Mouse (Mus musculus): ENCODE measurements at regions not wholly inside any gene's neighbourhood (a gene's known extent, or its start where the extent isn't known, plus 50 kb on each side); places are given as distances from the start of the nearest gene placed in this dataset.

DNA sequence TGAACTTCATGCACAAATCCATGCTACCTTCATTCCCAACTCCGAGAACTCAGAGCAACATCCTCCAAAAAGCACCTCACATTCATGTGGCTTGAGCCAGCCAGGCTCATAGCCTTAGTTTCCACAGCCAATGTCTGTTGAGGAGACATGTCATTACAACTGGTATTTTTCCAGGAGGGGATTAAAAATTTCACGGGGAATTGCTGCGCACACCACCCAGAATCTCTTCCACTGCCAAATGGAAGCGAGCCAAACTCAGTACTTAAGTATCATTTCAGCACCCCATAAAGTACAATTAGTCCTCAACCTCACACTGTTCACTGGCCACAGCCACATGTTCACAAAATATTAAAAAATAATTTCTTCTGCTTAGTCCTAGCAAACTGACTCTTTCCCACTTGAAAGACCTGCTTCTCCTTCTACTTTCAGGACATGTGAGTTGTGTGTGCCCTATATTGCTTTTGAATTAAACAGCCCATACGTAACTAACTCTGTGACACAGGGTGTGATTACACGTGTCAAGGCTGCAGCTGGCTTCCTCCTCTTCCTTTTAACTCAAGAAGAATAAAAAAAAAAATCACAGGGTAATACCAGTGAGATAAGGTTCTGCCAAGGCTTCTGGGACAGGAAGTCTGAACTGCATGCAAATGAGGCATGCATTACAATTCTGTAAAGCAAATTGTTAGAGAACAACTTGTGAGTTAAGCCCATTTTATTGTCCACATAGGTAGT, 157.8 kb downstream of the Cox18 start:
- TF ChIP-seq GATA4 (IDR thresholded peaks at IDR 0.05; ENCODE audit: insufficient replicate concordance, low read length): no peak

DNA sequence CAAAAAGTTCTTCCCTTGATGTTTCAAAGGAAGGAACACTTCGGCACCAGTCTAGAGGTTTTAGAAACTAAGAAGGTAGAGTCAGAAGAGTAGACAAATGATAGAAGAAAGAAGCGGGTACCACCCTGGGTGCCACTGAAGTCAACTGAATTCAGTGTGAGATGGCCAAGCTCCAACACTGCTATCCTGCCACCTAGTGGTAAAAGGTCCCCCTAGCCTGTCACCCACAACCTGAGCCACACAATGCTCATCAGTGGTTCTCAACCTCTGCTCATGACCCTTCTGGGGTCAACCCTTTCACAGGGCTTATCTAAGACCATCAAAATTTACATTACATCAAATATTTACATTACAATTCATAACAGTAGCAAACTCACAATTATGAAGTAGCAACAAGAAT, 168.1 kb downstream of the Cox18 start:
- TF ChIP-seq GATA4 (IDR thresholded peaks at IDR 0.05; ENCODE audit: insufficient replicate concordance, low read length): no peak

DNA sequence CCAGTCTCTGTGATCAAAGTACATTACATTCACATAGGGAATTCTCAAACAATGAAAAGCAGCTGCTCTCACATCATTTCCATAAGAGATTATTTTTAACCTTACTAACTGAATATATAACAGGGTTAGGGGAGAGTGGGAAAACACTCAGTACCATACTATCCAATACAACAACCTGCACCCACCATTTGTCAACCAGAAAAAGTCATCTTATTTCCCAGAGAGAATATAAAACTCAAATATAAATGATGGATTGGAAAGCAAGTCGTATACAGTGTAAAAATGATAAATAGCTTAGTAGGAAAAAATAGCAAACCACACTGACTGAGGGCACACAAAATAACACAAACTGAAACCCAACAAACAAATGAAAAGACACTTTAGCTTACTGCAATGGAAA, 169.4 kb upstream of the Adamts3 start:
- TF ChIP-seq GATA4 (IDR thresholded peaks at IDR 0.05; ENCODE audit: insufficient replicate concordance, low read length): no peak

DNA sequence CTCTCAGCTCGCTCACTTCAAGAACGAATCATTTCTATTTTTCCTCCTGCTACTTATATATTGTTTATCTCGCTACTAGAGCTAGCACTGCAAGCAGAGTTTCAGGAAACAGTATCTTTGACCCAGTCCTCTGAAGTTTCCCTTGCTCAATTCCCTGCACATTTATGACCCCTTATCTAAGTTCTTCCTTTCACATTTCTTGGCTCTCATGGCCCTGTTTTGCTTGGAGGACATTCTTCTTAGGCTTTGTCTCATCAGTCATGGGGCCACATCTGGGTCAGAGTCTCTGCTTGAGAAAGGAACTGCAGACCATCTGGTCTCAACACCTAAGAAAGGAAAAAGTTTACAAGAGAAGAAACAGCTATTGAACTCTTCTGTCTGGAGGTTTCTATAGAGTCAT, 166.7 kb upstream of the Adamts3 start:
- TF ChIP-seq GATA4 (IDR thresholded peaks at IDR 0.05; ENCODE audit: insufficient replicate concordance, low read length): no peak

DNA sequence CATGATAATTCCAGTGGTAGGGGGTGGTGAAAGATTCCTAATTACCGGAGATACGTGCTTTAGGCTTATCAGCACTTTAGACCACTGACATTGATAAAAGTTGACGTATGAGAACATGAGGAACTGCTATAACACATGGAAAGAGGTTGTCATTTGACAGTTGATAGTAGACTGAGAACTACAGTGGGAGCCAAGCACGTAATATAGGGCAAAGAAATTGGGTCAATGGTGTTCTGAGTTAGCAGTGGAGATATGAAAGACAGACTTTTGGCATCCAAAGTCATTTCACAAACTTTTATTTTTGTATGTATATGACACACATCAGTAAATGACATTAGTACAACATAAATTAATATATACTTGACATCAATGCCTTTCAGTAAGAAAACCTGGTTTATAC, 159.6 kb upstream of the Adamts3 start:
- no peak for TF ChIP-seq GATA4 (IDR thresholded peaks at IDR 0.05; ENCODE audit: insufficient replicate concordance, low read length)

DNA sequence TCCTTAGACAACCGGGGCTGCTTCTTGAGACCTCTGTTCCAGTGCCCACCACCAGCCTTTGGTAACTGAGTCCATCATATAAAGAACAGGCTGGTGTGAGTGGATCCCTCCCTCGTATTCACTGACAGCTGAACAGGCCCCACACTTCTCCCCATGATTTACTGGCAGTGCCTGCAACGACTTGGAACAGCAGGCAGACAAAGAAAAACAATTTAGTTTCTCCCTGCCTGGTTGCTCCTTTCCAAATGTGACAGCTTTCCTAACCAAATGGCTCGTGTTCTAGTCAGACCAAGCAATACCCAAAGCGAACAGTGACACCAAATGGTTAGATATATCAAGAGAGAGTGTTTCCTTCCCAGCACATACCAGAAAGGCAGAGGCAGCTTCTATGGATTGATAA, 150.0 kb upstream of the Adamts3 start:
- TF ChIP-seq GATA4 (IDR thresholded peaks at IDR 0.05; ENCODE audit: insufficient replicate concordance, low read length): no peak

DNA sequence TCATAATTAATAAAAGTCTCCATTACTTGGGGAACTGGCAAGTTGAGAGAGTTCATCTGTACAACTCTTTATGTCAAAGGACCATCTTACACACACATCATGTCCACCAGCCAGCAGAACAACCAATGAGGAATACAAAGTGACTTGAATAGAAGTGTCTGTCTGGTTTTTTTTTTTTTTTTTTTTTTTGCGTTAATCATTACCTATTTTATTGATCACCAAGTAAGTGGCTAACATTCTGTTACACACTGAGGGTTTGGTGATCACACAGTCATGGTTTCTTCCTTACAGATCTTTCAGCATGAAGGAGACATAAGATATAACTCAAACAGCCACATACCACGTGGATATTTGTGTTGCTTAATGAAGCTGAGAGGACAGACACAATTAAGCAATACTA, 147.6 kb upstream of the Adamts3 start:
- no peak for TF ChIP-seq GATA4 (IDR thresholded peaks at IDR 0.05; ENCODE audit: insufficient replicate concordance, low read length)

DNA sequence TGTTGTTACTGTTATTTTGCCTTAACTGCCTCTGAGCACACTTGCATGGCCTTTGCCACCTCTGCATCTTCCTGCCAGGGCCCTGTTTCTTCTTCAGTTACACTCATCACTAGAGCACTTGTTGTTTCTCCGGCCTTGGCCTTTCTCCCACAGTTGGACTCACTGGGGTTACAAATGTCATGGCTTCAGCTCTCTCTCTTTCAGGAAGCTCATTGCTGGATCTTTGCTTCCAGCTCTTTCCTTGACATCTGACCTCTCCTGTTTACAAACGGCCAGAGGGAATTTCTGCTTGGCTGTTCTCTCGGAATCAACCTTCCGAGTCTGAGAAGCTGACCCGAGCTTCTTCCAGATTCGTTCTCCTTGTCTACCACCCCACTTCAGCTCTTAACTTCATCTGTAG, 146.6 kb upstream of the Adamts3 start:
- no peak for TF ChIP-seq GATA4 (IDR thresholded peaks at IDR 0.05; ENCODE audit: insufficient replicate concordance, low read length)

DNA sequence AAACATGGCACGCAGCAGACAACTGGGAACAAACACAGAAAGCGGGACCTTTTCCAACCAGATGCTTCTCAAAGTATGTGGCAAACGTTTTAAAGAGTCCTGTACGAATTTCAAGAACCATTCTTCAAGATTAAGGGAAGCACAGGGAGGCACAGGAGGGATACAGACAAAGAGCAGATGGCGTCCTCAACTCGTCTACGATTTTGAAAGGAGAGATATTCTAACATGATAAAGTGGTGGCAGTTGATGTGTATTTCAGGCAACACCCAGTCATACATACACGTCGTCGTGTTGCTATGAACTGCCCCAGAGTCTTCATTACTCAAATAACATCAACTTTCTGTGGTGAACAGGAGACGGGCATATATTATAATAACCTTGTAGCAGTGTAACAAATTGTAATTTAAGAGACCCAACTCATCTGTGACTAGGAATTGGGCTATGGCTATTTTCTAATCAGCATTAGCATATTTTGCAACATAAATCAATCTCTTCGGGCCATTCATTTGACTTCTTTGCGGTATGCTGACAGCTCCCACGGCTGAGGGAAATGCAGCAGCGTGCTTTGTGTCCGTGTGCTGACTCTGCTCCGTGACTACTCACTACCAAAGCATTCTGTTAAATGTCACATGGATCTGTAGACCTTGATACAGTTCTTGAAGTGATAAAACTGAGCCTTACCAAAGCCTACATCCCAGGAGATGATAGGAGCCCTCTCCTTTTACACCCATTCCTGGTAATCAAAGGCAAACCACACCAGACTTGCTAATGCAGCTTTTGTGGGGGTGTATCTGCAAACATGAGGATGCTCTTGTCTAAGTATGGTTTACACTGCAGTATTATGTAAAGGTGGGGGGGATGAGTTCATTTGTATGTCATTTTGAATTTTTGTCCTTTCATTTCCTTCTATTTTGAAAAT, 144.0 kb upstream of the Adamts3 start:
- TF ChIP-seq GATA4 (IDR thresholded peaks at IDR 0.05; ENCODE audit: insufficient replicate concordance, low read length): no peak

DNA sequence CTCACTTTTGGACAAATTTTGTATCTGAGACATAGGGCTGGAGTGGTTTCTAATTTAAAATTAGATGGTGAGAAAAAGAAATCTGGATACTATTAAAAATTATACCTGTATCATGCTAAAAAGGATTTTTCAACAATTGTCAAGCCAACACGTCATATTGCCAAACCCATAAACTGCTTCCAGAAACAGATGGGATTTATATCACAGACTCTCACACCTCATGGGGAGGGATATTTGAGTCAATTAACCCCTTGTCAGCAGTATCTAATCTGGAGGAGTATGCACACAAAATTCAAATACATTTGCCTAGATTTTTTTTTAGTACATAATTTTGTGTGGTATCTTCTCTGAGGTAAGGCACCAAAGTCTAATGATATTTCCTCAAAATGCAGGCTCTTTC, 138.3 kb upstream of the Adamts3 start:
- no peak for TF ChIP-seq GATA4 (IDR thresholded peaks at IDR 0.05; ENCODE audit: insufficient replicate concordance, low read length)

DNA sequence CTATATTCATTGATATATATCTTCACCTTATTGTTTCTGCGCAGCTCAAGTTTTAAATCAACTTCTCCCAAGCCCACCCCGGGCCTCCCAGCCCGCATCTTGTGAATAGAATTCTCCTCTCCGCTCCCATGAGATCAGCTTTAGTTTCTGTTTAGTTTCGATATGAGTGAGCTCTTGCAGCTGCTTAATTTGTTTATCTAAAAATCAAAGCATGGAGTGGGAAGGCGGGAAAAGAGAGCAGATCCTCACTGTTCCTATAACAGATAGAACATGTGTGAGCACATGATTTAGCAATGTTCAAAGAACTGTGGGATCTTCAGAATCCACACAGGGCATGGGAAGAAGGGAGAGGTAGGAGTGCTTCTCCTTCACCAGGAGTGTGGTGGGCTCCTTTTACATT, 117.6 kb upstream of the Adamts3 start:
- no peak for TF ChIP-seq GATA4 (IDR thresholded peaks at IDR 0.05; ENCODE audit: insufficient replicate concordance, low read length)

DNA sequence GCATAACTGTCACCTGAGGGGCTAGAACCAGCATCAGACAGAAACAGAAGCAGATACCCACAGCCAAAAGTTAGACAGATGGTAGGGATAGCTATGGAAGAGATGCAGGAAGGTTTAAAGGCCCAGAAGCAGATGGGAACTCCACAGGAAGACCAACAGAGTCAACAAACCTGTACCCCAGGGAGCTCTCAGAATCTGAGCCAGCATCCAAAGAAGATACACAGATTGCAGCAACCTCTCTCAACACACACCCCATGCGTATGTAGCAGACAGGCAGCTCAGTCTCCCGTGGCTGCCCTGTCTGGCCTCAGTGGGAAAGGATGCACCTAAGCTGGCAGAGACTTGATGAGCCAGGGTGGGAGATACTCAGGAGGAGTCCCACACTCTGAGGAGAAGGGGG, 108.4 kb upstream of the Adamts3 start:
- TF ChIP-seq GATA4 (IDR thresholded peaks at IDR 0.05; ENCODE audit: insufficient replicate concordance, low read length): no peak

DNA sequence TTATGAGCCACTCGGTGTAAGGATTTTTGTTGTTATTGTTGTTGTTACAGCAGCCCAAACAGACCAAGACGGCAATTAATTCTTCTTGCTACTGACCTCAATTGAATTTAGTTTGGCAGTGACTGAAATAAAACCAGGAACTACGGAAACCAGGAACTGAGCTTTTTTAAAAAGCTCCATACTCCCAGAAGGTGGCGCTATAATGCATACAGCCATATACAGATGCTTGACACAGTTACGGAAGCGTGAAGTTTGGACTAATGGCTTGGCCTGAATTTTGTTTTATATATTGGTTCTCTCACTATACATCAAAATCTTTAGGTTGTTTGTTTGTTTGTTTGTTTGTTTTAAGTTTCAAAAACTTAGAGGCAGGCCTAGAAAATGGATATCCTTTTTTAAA, 98.5 kb upstream of the Adamts3 start:
- no peak for TF ChIP-seq GATA4 (IDR thresholded peaks at IDR 0.05; ENCODE audit: insufficient replicate concordance, low read length)

DNA sequence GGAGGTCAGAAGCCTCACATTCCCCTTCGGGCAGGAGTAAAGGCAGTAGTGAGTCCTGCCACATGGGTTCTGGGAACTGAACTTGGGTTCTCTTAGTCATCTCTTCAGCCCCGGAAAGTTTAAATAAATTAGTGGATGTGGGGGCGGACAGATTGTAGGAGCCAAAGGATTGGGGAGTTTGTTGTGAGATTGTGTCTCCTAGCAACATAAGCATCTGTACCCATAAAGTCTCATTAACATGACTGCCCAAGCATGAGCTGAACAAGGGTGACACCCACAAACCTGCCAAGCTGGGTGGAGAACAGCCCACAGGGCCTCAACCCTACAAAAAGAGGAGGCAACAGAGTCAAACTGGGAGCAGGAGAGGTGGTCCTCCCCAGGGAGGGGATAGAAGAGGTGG, 97.1 kb upstream of the Adamts3 start:
- TF ChIP-seq GATA4 (IDR thresholded peaks at IDR 0.05; ENCODE audit: insufficient replicate concordance, low read length): no peak

DNA sequence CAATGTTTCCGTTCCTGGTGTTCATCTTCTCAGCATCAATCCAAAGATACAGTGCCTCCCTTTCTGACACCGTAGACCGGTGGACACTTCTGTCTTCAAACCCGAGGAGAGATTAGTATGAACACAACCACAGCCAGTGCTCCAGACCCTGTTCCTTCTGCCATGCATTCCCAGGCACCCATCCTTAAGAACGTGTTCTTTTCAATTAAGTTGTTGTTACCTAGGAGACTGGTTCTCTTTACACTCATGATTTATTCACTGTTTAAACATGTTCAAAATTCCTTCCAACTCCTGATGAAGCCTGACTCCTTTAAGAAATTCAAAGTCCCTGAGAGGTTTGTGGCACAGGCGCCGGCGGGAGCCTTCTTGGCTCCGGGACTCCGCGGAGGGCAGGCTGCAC, 69.5 kb upstream of the Adamts3 start:
- TF ChIP-seq GATA4 (IDR thresholded peaks at IDR 0.05; ENCODE audit: insufficient replicate concordance, low read length): no peak

DNA sequence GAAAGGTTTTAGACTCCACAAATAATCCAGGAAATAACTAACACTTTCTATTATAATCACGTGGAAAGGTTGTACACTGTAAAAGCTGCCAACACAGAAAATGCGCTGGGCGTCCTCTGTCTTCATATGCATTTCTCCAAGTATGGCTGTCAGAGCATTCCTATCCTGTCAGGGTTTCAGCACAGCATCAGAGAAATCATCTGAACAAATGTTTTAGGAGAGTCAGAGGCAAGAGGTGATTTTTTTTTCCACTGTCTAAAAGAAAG, 62.5 kb upstream of the Adamts3 start:
- TF ChIP-seq GATA4 (IDR thresholded peaks at IDR 0.05; ENCODE audit: insufficient replicate concordance, low read length): no peak
